Mouse (Mus musculus) liver, embryonic 11.5 days (tissue): ENCODE results near the gene Cdc42bpa. TPM values are rescaled to one million over a fixed set of nuclear protein-coding genes. Genes with fewer than 3 reads are reported as not detected.

ENCODE experiments used
- ATAC-seq: fragments of 200-750 bp; cut with Nextera tagmentation; replicated peaks from 2 replicates; pipeline ENCODE4 v1.8.0; 2017; ENCODE audit warnings: moderate number of reproducible peaks, mild to moderate bottlenecking, moderate TSS enrichment, moderate library complexity; ENCODE audit not compliant: low FRiP score
- DNase-seq: peaks from one replicate; pipeline ENCODE4 v3.0.0-alpha.2; 2017; ENCODE audit warnings: low spot score
- H3K27ac ChIP-seq: fragments of 300-500 bp; sonication (generic); 2 replicates; pipeline ENCODE4 v1.5.1; 2014; ENCODE audit warnings: mild to moderate bottlenecking, low read depth, low read length, control low read depth
- H3K27me3 ChIP-seq: fragments of 300-500 bp; sonication (generic); replicated peaks from 2 replicates; pipeline ENCODE4 v1.6.1; 2014; ENCODE audit warnings: low read length, mixed read lengths; ENCODE audit not compliant: control insufficient read depth, insufficient read depth
- H3K36me3 ChIP-seq: fragments of 300-500 bp; sonication (generic); 2 replicates; pipeline ENCODE4 v1.6.1; 2014; ENCODE audit warnings: mild to moderate bottlenecking, low read length, moderate library complexity, mixed read lengths; ENCODE audit not compliant: control insufficient read depth, insufficient read depth
- H3K4me1 ChIP-seq: fragments of 300-500 bp; sonication (generic); replicated peaks from 2 replicates; pipeline ENCODE4 v1.6.1; 2014; ENCODE audit warnings: low read length, mixed read lengths; ENCODE audit not compliant: control insufficient read depth, insufficient read depth
- H3K4me2 ChIP-seq: fragments of 300-500 bp; sonication (generic); 2 replicates; pipeline ENCODE4 v1.6.1; 2014; ENCODE audit warnings: mild to moderate bottlenecking, control low read depth, moderate library complexity
- H3K4me3 ChIP-seq: fragments of 300-500 bp; sonication (generic); 2 replicates; pipeline ENCODE4 v1.5.1; 2014; ENCODE audit warnings: low read depth, low read length, control low read depth
- H3K9ac ChIP-seq: fragments of 300-500 bp; sonication (generic); 2 replicates; pipeline ENCODE4 v1.6.1; 2014; ENCODE audit warnings: low read depth, low read length, control low read depth
- H3K9me3 ChIP-seq: fragments of 300-500 bp; sonication (generic); 2 replicates; pipeline ENCODE4 v1.6.1; 2016; ENCODE audit warnings: low read length, inconsistent platforms, mixed read lengths; ENCODE audit not compliant: control insufficient read depth
- WGBS: fragments of 180-500 bp; shearing (Covaris S2); extraction: QIAGEN DNeasy Blood & Tissue Kit; methylation state at CpG from one replicate; pipeline ENCODE4 v1.1.7; 2014; 5-methylcytosine and 5-hydroxymethylcytosine counted together
- polyA plus RNA-seq: library from polyadenylated mRNA; unstranded; fragments of >200 nt; fragmentation: Nextera tagmentation; extraction: Ambion mirVana; gene quantifications from 2 replicates; pipeline ENCODE4 v1.2.1, GENCODE M21; 2014

The Cdc42bpa gene
- 11.2 and 13.1 TPM in 2 replicates for polyA plus RNA-seq

DNA sequence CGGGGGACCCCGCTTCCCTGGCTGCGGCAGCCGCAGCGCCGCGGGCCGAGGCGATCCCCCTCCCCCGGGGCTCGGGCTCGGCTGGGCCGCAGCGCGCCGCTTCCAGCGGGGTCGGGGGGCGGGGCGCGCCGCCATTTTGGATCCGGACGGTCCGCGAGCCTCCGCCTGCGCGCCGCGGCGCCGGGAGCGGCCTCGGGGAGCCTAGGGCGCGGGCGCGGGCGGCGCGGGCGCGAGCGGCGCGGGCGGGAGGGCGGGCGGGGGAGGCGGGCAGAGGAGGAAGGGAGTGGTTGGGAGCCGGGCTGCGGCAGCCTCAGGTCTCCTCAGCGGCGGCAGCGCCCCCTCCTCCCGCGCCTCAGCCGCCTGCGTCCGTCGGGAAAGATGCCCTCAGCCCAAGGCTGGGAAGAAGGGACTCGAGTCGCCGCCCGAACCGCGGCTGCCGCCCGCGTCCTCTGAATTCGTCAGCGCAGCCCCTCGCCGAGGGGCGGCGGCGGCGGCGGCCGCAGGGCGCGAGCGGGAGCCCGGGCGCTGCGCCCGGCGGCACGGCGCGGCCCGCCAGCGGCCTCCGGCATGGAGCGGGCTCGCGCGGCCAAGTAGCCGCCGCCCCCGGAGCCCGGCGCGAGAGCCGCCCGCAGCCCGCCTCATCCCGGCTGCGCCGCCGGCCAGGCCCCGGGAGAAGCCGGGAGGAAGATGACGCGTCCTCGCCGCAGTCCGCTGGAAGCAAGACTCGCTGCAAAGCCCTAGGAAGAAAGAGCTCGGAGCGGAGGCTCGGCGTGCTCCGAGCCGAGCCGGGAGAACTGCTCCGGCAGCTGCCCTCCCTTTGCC, at the start of gene Cdc42bpa:
Cdc42bpa (plus strand) TSS at position 752 of the 822 bp plus-strand sequence.
- Histone ChIP-seq H3K9ac (peak within 1 kb of the TSS; percentile 95), H3K27me3 (no peaks in the 10 kb centered on the region), H3K9me3 (no peaks in the 10 kb centered on the region), H3K4me3 (peak within 1 kb of the TSS; percentile 87), H3K4me2 (peak within 1 kb of the TSS; percentile 89), H3K27ac (peak within 1 kb of the TSS; percentile 90), H3K36me3 (no peaks in the 10 kb centered on the region), H3K4me1 (peaks cover 19% of the 10 kb centered on the region)
- peak; percentile 84 for DNase-seq
- ATAC-seq, result peak; percentile 94
- WGBS, result under 1% methylated on average over 86 of the region's 128 CpGs

DNA sequence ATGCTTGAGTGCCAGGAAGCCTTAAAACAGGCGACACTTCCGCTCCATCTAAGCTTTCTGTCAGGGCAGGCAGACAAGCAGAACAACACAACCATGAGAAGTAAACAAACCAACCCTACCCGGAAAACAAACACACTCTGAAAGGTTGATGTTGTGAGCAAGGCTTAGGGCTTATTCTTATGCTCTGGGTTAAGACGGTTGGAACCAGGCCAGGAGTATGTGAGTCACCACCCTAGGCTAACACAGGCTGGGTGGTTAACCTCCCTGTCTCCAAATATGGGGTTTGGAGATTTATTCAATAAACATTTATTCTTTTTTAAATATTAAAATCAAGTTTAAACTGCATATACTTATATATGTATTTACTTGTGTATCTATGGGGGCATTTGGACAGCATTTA, 46.8 kb upstream of the Cdc42bpa start:
- WGBS, result 78% methylated on average over 4 of the region's 4 CpGs

GRCm38 (mm10) chr1:179917036-179917435, 43.2 kb upstream of the Cdc42bpa start:
- Histone ChIP-seq H3K36me3 (no peaks in the 10 kb centered on the region), H3K4me1 (no peaks in the 10 kb centered on the region), H3K4me2 (no peak overlapping the region), H3K9me3 (no peaks in the 10 kb centered on the region), H3K27me3 (no peaks in the 10 kb centered on the region), H3K27ac (no peak overlapping the region), H3K4me3 (no peak overlapping the region), H3K9ac (no peak overlapping the region)
- DNase-seq (no peak), ATAC-seq (no peak)
- 73% methylated on average over 4 of the region's 4 CpGs for whole genome bisulfite sequencing

More for the DNA sequence above, 46.8 kb upstream of the Cdc42bpa start:
- Histone ChIP-seq H3K36me3 (no peaks in the 10 kb centered on the region), H3K27ac (no peak overlapping the region), H3K4me2 (no peak overlapping the region), H3K9ac (no peak overlapping the region), H3K4me1 (no peaks in the 10 kb centered on the region), H3K9me3 (no peaks in the 10 kb centered on the region), H3K27me3 (no peaks in the 10 kb centered on the region), H3K4me3 (no peak overlapping the region)
- ATAC-seq, result no peak
- no peak for DNase-seq

DNA sequence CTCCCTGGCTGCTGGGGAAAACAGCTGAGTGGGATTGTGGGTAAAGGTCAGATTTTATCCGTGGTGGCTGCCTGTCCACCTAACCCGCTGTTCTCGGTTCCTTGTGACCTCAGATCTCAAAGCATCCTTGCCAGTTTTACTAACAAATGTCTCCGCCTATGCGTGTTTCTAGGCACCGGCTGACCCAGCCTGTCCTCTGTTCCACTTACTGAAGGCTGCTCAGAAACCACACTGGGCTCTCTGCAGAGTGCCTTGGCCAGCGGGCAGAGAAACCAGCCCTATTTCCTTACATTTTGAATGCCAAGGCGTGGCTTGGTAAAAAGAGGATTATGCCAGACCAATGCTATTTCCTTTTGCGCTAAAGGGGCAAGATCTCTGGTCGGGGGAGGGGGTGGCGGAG, 42.8 kb upstream of the Cdc42bpa start:
- Histone ChIP-seq H3K9me3 (no peaks in the 10 kb centered on the region), H3K4me3 (no peak overlapping the region), H3K27ac (no peak overlapping the region), H3K9ac (no peak overlapping the region), H3K27me3 (no peaks in the 10 kb centered on the region), H3K4me1 (no peaks in the 10 kb centered on the region), H3K36me3 (no peaks in the 10 kb centered on the region), H3K4me2 (no peak overlapping the region)
- ATAC-seq (no peak), DNase-seq (no peak)
- 75% methylated on average over 11 of the region's 11 CpGs for WGBS

DNA sequence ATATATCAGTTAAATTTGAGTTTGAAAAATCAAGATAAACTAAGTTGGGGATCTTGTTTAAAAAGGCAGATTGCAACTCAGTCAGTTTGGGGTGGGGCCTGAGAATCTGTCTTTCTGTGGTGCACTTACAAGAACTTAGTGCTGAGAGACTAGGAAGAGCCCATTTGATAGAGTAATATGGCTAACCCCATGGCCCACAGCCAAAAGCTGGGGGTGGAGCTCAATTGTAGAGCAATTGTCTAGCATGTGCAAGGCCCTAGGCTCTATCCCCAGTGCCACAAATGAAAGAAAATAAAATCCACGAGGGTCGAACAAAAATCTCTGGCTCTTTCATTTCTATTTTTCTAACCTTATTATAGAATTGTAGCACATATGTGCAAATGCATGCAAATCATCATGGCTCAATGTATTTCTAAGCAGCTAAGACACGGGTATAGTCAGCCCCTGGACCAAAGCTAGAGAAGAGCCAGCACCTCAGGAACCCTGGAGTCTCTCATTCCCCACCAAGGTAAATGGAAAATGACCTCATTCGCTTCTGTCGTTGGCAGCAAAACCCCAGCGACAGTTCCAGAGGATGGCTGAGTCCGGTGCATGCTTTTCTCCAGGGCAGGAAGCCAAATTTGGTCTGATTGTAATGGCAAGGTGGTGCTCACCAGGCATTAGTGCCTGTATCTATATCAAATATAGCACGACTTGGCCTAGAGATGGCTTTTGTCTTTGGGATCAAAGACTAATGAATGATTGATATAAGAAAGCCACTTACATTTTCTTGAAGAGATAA, 40.4 kb upstream of the Cdc42bpa start:
- ATAC-seq, result no peak
- H3K4me3 ChIP-seq, result no peak overlapping the region
- no peak for DNase-seq
- no peaks in the 10 kb centered on the region for H3K36me3 ChIP-seq
- no peak overlapping the region for H3K27ac ChIP-seq
- no peaks in the 10 kb centered on the region for H3K9me3 ChIP-seq
- no peaks in the 10 kb centered on the region for H3K4me1 ChIP-seq
- no peaks in the 10 kb centered on the region for H3K27me3 ChIP-seq
- H3K9ac ChIP-seq, result no peak overlapping the region
- no peak overlapping the region for H3K4me2 ChIP-seq
- 85% methylated on average over 8 of the region's 8 CpGs for WGBS

GRCm38 (mm10) chr1:179923661-179924405, 36.4 kb upstream of the Cdc42bpa start:
- H3K9ac ChIP-seq, result no peak overlapping the region
- H3K27ac ChIP-seq, result no peak overlapping the region
- no peaks in the 10 kb centered on the region for H3K4me1 ChIP-seq
- 68% methylated on average over 10 of the region's 10 CpGs for WGBS
- DNase-seq (no peak), ATAC-seq (no peak)
- H3K27me3 ChIP-seq, result no peaks in the 10 kb centered on the region
- no peaks in the 10 kb centered on the region for H3K9me3 ChIP-seq
- H3K4me2 ChIP-seq, result no peak overlapping the region
- no peaks in the 10 kb centered on the region for H3K36me3 ChIP-seq
- H3K4me3 ChIP-seq, result no peak overlapping the region

GRCm38 (mm10) chr1:179926240-179926639, 34.0 kb upstream of the Cdc42bpa start:
- Histone ChIP-seq H3K4me2 (no peak overlapping the region), H3K27ac (no peak overlapping the region), H3K9ac (no peak overlapping the region), H3K27me3 (no peaks in the 10 kb centered on the region), H3K36me3 (no peaks in the 10 kb centered on the region), H3K9me3 (no peaks in the 10 kb centered on the region), H3K4me1 (no peaks in the 10 kb centered on the region), H3K4me3 (no peak overlapping the region)
- 78% methylated on average over 6 of the region's 6 CpGs for WGBS
- DNase-seq (no peak), ATAC-seq (no peak)

DNA sequence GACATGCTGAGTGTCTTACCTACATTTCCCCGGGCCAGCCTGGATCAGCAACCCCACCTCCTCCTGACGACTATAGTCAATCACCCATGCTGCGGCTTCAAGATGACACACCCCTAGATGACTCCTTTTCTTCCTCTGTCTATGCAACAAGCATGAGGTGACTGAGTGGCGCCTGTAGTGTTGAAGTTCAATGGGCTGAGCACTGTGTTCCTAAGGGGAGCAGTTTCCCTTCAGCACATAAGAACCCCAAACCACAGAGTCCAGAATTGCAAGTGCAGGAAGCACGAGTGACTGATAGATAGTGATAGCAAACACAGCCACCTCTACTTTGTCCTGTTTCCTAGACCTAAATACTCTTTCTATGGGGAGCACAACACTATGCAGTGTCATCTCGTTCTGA, 33.2 kb upstream of the Cdc42bpa start:
- H3K36me3 ChIP-seq, result no peaks in the 10 kb centered on the region
- ATAC-seq, result no peak
- H3K4me1 ChIP-seq, result no peaks in the 10 kb centered on the region
- no peak overlapping the region for H3K4me3 ChIP-seq
- 64% methylated on average over 6 of the region's 6 CpGs for WGBS
- no peaks in the 10 kb centered on the region for H3K27me3 ChIP-seq
- H3K9ac ChIP-seq, result no peak overlapping the region
- no peak for DNase-seq
- H3K4me2 ChIP-seq, result no peak overlapping the region
- no peak overlapping the region for H3K27ac ChIP-seq
- no peaks in the 10 kb centered on the region for H3K9me3 ChIP-seq
